Mouse (Mus musculus) ES-E14 (cell line): Measurements from ENCODE around the gene Dync1i2. TPM values are rescaled to one million over a fixed set of nuclear protein-coding genes. Genes with fewer than 3 reads are reported as not detected.

Experiments used
- DNase-seq: peaks from one replicate; pipeline ENCODE4 v3.0.0-alpha.2; 2013; ENCODE audit warnings: low read depth, low spot score
- H3K27ac ChIP-seq: 2 replicates; pipeline ENCODE4 v1.5.1; 2012; ENCODE audit warnings: low read depth, mild to moderate bottlenecking, low read length, moderate library complexity, mixed read lengths; ENCODE audit not compliant: poor library complexity, insufficient read depth, severe bottlenecking
- H3K36me3 ChIP-seq: 2 replicates; pipeline ENCODE4 v1.6.1; 2012; ENCODE audit warnings: mild to moderate bottlenecking, low read length, moderate library complexity, mixed read lengths; ENCODE audit not compliant: control insufficient read depth, poor library complexity, insufficient read depth, severe bottlenecking
- H3K4me1 ChIP-seq, 2 experiments: fragments of 150-350 bp in 1 of 2; sonication (generic) in 1 of 2; 2 replicates each; pipeline ENCODE4 v1.6.1; 2012; ENCODE audit warnings: low read length in 2 of 2, mild to moderate bottlenecking in 1 of 2, mixed read lengths in 1 of 2; ENCODE audit not compliant: control insufficient read depth in 2 of 2, insufficient read depth in 2 of 2, poor library complexity in 1 of 2
- H3K4me3 ChIP-seq, 2 experiments: fragments of 150-350 bp in 1 of 2; sonication (generic) in 1 of 2; 2 replicates each; pipeline ENCODE4 v1.5.1; 2012; ENCODE audit warnings: low read length in 2 of 2, low read depth in 1 of 2, mild to moderate bottlenecking in 1 of 2, mixed read lengths in 1 of 2; ENCODE audit not compliant: insufficient read depth in 1 of 2, poor library complexity in 1 of 2, severe bottlenecking in 1 of 2
- H3K9ac ChIP-seq: 2 replicates; pipeline ENCODE4 v1.6.1; 2012; ENCODE audit warnings: low read depth, mild to moderate bottlenecking, low read length, mixed read lengths; ENCODE audit not compliant: poor library complexity, insufficient read depth, severe bottlenecking
- H3K9me3 ChIP-seq: fragments of 150-350 bp; sonication (generic); 2 replicates; pipeline ENCODE4 v1.6.1; 2012; ENCODE audit warnings: low read depth, mild to moderate bottlenecking, low read length; ENCODE audit not compliant: control insufficient read depth, insufficient read depth
- CHD2 ChIP-seq: IDR thresholded peaks from 2 replicates; pipeline ENCODE4 v1.6.1; 2014; ENCODE audit warnings: mild to moderate bottlenecking, low read depth, low read length, inconsistent platforms
- HCFC1 ChIP-seq: IDR thresholded peaks from 2 replicates; pipeline ENCODE4 v1.6.1; 2012; ENCODE audit warnings: low read length, inconsistent platforms, borderline replicate concordance; ENCODE audit not compliant: insufficient read depth
- MAFK ChIP-seq: IDR thresholded peaks from 2 replicates; pipeline ENCODE4 v1.6.1; 2014; ENCODE audit warnings: mild to moderate bottlenecking, low read depth, low read length, inconsistent platforms; ENCODE audit not compliant: insufficient read depth
- ZC3H11A ChIP-seq: IDR thresholded peaks from 2 replicates; pipeline ENCODE4 v1.6.1; 2012; ENCODE audit warnings: low read depth, mild to moderate bottlenecking, inconsistent platforms, low read length, borderline replicate concordance
- ZNF384 ChIP-seq: IDR thresholded peaks from 2 replicates; pipeline ENCODE4 v1.6.1; 2012; ENCODE audit warnings: low read depth, low read length, inconsistent platforms
- in situ Hi-C, 2 experiments: fragments of 600-800 bp; cut with MboI; formaldehyde crosslinking; loops; one replicate each; pipeline ENCODE4 v1.15.1; 2025; ENCODE audit warnings: low sequenced_read_pairs in 2 of 2, inconsistent platforms in 1 of 2; ENCODE audit not compliant: unreplicated experiment in 2 of 2
- total RNA-seq: library from RNA; depleted of rRNA; stranded (reverse); fragments of 300-350 nt; gene quantifications from 2 replicates; pipeline ENCODE4 v1.2.3, GENCODE M21; 2012

Gene Dync1i2
- total RNA-seq, 1 experiment, result 38.6 TPM

- Histone ChIP-seq H3K4me3 (no peak overlapping the region), H3K4me1 (0 out of 4 replicates have a peak, but pooled peaks cover 0 to 2% of the 10 kb centered on the region in 2 experiments), H3K9ac (no peak overlapping the region), H3K36me3 (no peaks in the 10 kb centered on the region), H3K27ac (no peak overlapping the region), H3K9me3 (no peaks in the 10 kb centered on the region)
- DNase-seq, result no peak
- in situ Hi-C loops, result no loop called here
- TF ChIP-seq ZNF384, result no peak
- TF ChIP-seq CHD2, result no peak
- no peak for TF ChIP-seq HCFC1
- no peak for TF ChIP-seq MAFK
- no peak for TF ChIP-seq ZC3H11A
Measured at GRCm38 (mm10) chr2:71201886-71202285, 9.6 kb upstream of the Dync1i2 start.

GRCm38 (mm10) chr2:71203819-71204432, 7.6 kb upstream of the Dync1i2 start:
- Histone ChIP-seq H3K36me3 (no peaks in the 10 kb centered on the region), H3K27ac (no peak overlapping the region), H3K9me3 (no peaks in the 10 kb centered on the region), H3K9ac (no peak overlapping the region), H3K4me1 (no peaks in the 10 kb centered on the region), H3K4me3 (no peak overlapping the region)
- DNase-seq, result no peak
- in situ Hi-C loops, result no loop called here
- TF ChIP-seq CHD2, result no peak
- no peak for TF ChIP-seq HCFC1
- TF ChIP-seq ZC3H11A, result no peak
- TF ChIP-seq MAFK, result no peak
- no peak for TF ChIP-seq ZNF384

DNA sequence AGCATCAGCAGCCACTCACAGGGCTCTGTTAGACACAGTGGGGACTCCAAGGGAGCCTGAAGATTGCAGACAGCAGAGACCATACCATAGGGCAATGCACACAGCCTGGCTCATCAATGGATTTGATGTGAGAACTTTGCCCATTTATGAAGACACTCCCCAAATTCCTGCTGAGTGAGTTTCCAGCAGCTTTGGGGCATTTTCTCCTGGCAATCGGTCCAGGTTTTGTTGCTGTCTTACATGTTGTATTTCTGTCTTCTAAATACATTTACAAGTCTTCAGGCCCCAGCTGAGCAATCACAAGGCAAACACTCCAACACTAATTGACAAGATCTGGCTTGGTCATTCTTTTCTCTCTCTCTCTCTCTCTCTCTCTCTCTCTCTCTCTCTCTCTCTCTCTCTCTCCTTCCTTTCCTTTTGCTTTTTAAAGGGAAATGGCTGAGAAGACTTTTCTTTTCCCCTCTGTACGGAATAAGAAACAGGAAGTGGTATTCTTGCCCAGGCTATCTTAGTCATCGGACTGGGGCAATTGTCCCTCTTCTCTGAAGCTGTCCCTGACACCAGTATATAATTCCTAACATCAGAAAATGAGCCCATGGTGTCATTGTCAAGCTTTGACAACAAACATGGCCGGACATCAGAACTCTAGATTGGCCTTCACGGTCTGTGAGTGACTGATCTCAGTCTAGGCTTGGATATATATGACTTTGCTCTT, 2.3 kb upstream of the Dync1i2 start:
- H3K4me3 ChIP-seq, result no peak overlapping the region
- H3K9me3 ChIP-seq, result no peaks in the 10 kb centered on the region
- in situ Hi-C loops, result no loop called here
- no peak for TF ChIP-seq CHD2
- TF ChIP-seq MAFK, result no peak
- TF ChIP-seq ZC3H11A, result no peak
- no peak for TF ChIP-seq ZNF384
- no peak for TF ChIP-seq HCFC1
- no peak overlapping the region for H3K27ac ChIP-seq
- DNase-seq, result no peak
- H3K36me3 ChIP-seq, result no peaks in the 10 kb centered on the region
- no peak overlapping the region for H3K9ac ChIP-seq
- 0 out of 4 replicates have a peak, but pooled peaks cover 0 to 2% of the 10 kb centered on the region in 2 experiments for H3K4me1 ChIP-seq

GRCm38 (mm10) chr2:71211096-71211495, 410 bp upstream of the Dync1i2 start:
- TF ChIP-seq MAFK (no peak), ZC3H11A (no peak), HCFC1 (no peak), CHD2 (no peak), ZNF384 (no peak)
- H3K27ac ChIP-seq, result peak overlapping the region; percentile 20; the same call in 1 of the 2 replicates

More at GRCm38 (mm10) chr2:71211096-71211495, 410 bp upstream of the Dync1i2 start:
- Histone ChIP-seq H3K36me3 (no peaks in the 10 kb centered on the region), H3K9ac (no peak overlapping the region), H3K9me3 (no peaks in the 10 kb centered on the region), H3K4me1 (0 out of 4 replicates have a peak, but pooled peaks cover 0 to 2% of the 10 kb centered on the region in 2 experiments), H3K4me3 (peak overlapping the region in 1 of 2 experiments; percentile 4; a peak in 1 of 4 replicates)
- in situ Hi-C loops, result no loop called here
- DNase-seq, result no peak
